17 mouse cellular contexts compared by ENCODE assay signal in the genomic region with DNA sequence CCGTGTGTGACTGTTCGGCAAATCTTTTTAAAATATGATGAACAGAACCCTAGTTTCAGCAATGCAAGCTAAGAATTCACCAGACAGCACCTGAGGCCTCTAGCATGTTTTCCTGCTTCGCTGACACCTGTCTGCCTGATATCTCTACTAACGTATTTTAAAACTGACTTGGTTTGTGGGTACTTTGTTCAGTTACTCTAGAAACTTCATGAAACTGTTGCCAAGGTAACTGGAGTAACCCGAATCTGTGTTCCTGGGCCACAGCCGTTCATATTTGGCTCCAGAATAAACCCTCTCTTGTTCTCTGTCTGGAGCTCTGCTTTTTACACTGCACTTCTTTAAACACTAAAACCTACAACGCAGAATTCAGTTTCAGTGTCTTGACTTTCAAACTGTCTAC.
A peak's percentile ranks its signal among the peaks of the same experiment; 100 is the strongest.
DNase-seq lines count a peak whose midpoint lies in the region; ATAC-seq and TF ChIP-seq lines count a peak whose summit lies in the region.
"Had no signal": no experiment of that assay in that cellular context is flagged by ENCODE, and none has a peak within 500 bp of the region (broad histone marks: within the 10 kb centered on the region; RNA-seq: fewer than 3 reads in every experiment).

No protein-coding gene starts in this region.

- no peak for ATAC-seq in forebrain, embryonic 13.5 days
- ATAC-seq in forebrain, embryonic 11.5 days (replicated peaks; ENCODE audit: low FRiP score): no peak
- ATAC-seq in neural tube, embryonic 15.5 days (ENCODE audit: low FRiP score): no peak
- no peak for ATAC-seq in limb, embryonic 14.5 days (ENCODE audit: low FRiP score, low read depth)
- ATAC-seq in midbrain, embryonic 15.5 days (replicated peaks): no peak
- ATAC-seq: activated CD4-positive, CD25-positive, alpha-beta regulatory T cell, adult 4 months had no signal

- no peak for DNase-seq in forebrain, embryonic 11.5 days (ENCODE audit: low spot score)
- DNase-seq in neural tube, embryonic 10.5 days (ENCODE audit: extremely low spot score, low spot score): no peak
- no peak for DNase-seq in limb, embryonic 14.5 days (ENCODE audit: low spot score)
- DNase-seq in thymus, postnatal 4 days: peak; percentile 36
- no peak for DNase-seq in layer of hippocampus, postnatal 25 days (ENCODE audit: extremely low spot score in 1 of 2, low spot score in 1 of 2)
- DNase-seq: adrenal gland, postnatal 25 days; cerebellum, adult 8-10 months; gastrocnemius, adult 2 months; heart, adult 2 months; lung, postnatal 10 days had no signal

- peaks cover 21% of the 10 kb centered on the region for H3K36me3 ChIP-seq in forebrain, embryonic 13.5 days (ENCODE audit: poor library complexity, severe bottlenecking)
- H3K36me3 ChIP-seq in forebrain, embryonic 11.5 days (ENCODE audit: control insufficient read depth, insufficient read depth, low read length): no peaks in the 10 kb centered on the region; the same call in 1 of the 2 replicates
- peaks cover 7% of the 10 kb centered on the region; the same call in 1 of the 2 replicates for H3K36me3 ChIP-seq in neural tube, embryonic 15.5 days
- no peaks in the 10 kb centered on the region for H3K36me3 ChIP-seq in limb, embryonic 14.5 days (ENCODE audit: control insufficient read depth, insufficient read depth, low read length)
- no peaks in the 10 kb centered on the region for H3K36me3 ChIP-seq in midbrain, embryonic 15.5 days (replicated peaks)
- H3K36me3 ChIP-seq: embryonic facial prominence, embryonic 15.5 days; liver, embryonic 15.5 days had no signal

- H3K9ac ChIP-seq in forebrain, embryonic 13.5 days: no peak overlapping the region
- H3K9ac ChIP-seq in forebrain, embryonic 11.5 days (ENCODE audit: low read length): no peak overlapping the region
- H3K9ac ChIP-seq in neural tube, embryonic 15.5 days (replicated peaks): no peak overlapping the region
- H3K9ac ChIP-seq in limb, embryonic 14.5 days (ENCODE audit: low read depth, low read length, severe bottlenecking): 0 out of 2 replicates have a peak overlapping the region, but pooled peaks have one; percentile 25
- no peak overlapping the region for H3K9ac ChIP-seq in midbrain, embryonic 15.5 days
- H3K9ac ChIP-seq: embryonic facial prominence, embryonic 15.5 days; liver, embryonic 15.5 days; neural tube, embryonic 12.5 days had no signal

- no peaks in the 10 kb centered on the region for H3K9me3 ChIP-seq in forebrain, embryonic 13.5 days (replicated peaks)
- no peaks in the 10 kb centered on the region for H3K9me3 ChIP-seq in forebrain, embryonic 11.5 days (ENCODE audit: control insufficient read depth, low read length)
- no peaks in the 10 kb centered on the region for H3K9me3 ChIP-seq in neural tube, embryonic 15.5 days (replicated peaks)
- H3K9me3 ChIP-seq in limb, embryonic 14.5 days (ENCODE audit: control insufficient read depth, low read length): no peaks in the 10 kb centered on the region
- no peaks in the 10 kb centered on the region for H3K9me3 ChIP-seq in midbrain, embryonic 15.5 days
- H3K9me3 ChIP-seq: embryonic facial prominence, embryonic 15.5 days; liver, embryonic 15.5 days; neural tube, embryonic 12.5 days had no signal

- H3K4me3 ChIP-seq in forebrain, embryonic 13.5 days: no peak overlapping the region
- H3K4me3 ChIP-seq in forebrain, embryonic 11.5 days (ENCODE audit: low read depth, low read length): no peak overlapping the region
- H3K4me3 ChIP-seq in neural tube, embryonic 15.5 days (replicated peaks): no peak overlapping the region
- no peak overlapping the region for H3K4me3 ChIP-seq in limb, embryonic 14.5 days (replicated peaks; ENCODE audit: low read length)
- H3K4me3 ChIP-seq in midbrain, embryonic 15.5 days: no peak overlapping the region
- H3K4me3 ChIP-seq: embryonic facial prominence, embryonic 15.5 days; gastrocnemius, adult 2 months; heart, adult 2 months; liver, embryonic 15.5 days; neural tube, embryonic 12.5 days had no signal

- 50% methylated on average over 7 of the region's 7 CpGs for WGBS in forebrain, embryonic 13.5 days
- WGBS in forebrain, embryonic 11.5 days: 66% methylated on average over 7 of the region's 7 CpGs
- WGBS in neural tube, embryonic 15.5 days: 64% methylated on average over 7 of the region's 7 CpGs
- 60% methylated on average over 7 of the region's 7 CpGs for WGBS in limb, embryonic 14.5 days
- 65% methylated on average over 7 of the region's 7 CpGs for WGBS in midbrain, embryonic 15.5 days

- peak overlapping the region; percentile 33; the same call in 1 of the 2 replicates for H3K27ac ChIP-seq in forebrain, embryonic 13.5 days
- no peak overlapping the region for H3K27ac ChIP-seq in forebrain, embryonic 11.5 days (ENCODE audit: low read depth, low read length)
- H3K27ac ChIP-seq in neural tube, embryonic 15.5 days (replicated peaks): peak overlapping the region; percentile 20
- 0 out of 2 replicates have a peak overlapping the region, but pooled peaks have one; percentile 48 for H3K27ac ChIP-seq in limb, embryonic 14.5 days (replicated peaks; ENCODE audit: low read depth, low read length)
- no peak overlapping the region for H3K27ac ChIP-seq in midbrain, embryonic 15.5 days
- H3K27ac ChIP-seq: embryonic facial prominence, embryonic 15.5 days; gastrocnemius, adult 2 months; heart, adult 2 months; liver, embryonic 15.5 days; neural tube, embryonic 12.5 days had no signal

- no peak for TF ChIP-seq POLR2A in limb, embryonic 14.5 days (IDR thresholded peaks at IDR 0.05; ENCODE audit: borderline replicate concordance, extremely low read depth, insufficient read depth, insufficient read length)

- peaks cover 63% of the 10 kb centered on the region for H3K4me1 ChIP-seq in forebrain, embryonic 13.5 days
- peaks cover 7% of the 10 kb centered on the region; the same call in 1 of the 2 replicates for H3K4me1 ChIP-seq in forebrain, embryonic 11.5 days (replicated peaks; ENCODE audit: control insufficient read depth, insufficient read depth, low read length)
- peaks cover 32% of the 10 kb centered on the region for H3K4me1 ChIP-seq in neural tube, embryonic 15.5 days
- peaks cover 5% of the 10 kb centered on the region; the same call in 1 of the 2 replicates for H3K4me1 ChIP-seq in limb, embryonic 14.5 days (ENCODE audit: control insufficient read depth, insufficient read depth, low read length)
- peaks cover 47% of the 10 kb centered on the region for H3K4me1 ChIP-seq in midbrain, embryonic 15.5 days
- H3K4me1 ChIP-seq: embryonic facial prominence, embryonic 15.5 days; liver, embryonic 15.5 days had no signal

- 0 out of 2 replicates have a peak, but pooled peaks cover 5% of the 10 kb centered on the region for H3K27me3 ChIP-seq in forebrain, embryonic 13.5 days
- H3K27me3 ChIP-seq in forebrain, embryonic 11.5 days (ENCODE audit: control insufficient read depth, insufficient read depth, low read length): no peaks in the 10 kb centered on the region
- H3K27me3 ChIP-seq in neural tube, embryonic 15.5 days (replicated peaks): no peaks in the 10 kb centered on the region
- H3K27me3 ChIP-seq in limb, embryonic 14.5 days (ENCODE audit: control insufficient read depth, insufficient read depth, low read length): no peaks in the 10 kb centered on the region
- H3K27me3 ChIP-seq in midbrain, embryonic 15.5 days (replicated peaks): no peaks in the 10 kb centered on the region
- H3K27me3 ChIP-seq: embryonic facial prominence, embryonic 15.5 days; liver, embryonic 15.5 days; neural tube, embryonic 12.5 days had no signal

- no peak overlapping the region for H3K4me2 ChIP-seq in forebrain, embryonic 13.5 days
- H3K4me2 ChIP-seq in forebrain, embryonic 11.5 days (ENCODE audit: low read depth, low read length, severe bottlenecking): no peak overlapping the region
- H3K4me2 ChIP-seq in neural tube, embryonic 15.5 days: no peak overlapping the region
- no peak overlapping the region for H3K4me2 ChIP-seq in limb, embryonic 14.5 days (replicated peaks; ENCODE audit: low read depth, low read length, severe bottlenecking)
- no peak overlapping the region for H3K4me2 ChIP-seq in midbrain, embryonic 15.5 days
- H3K4me2 ChIP-seq: embryonic facial prominence, embryonic 15.5 days; liver, embryonic 15.5 days; neural tube, embryonic 12.5 days had no signal

Comparison
In these comparisons a context has a peak if more than half of its experiments do, and no peak if none do; other contexts are left out.
1. H3K27ac ChIP-seq: peak in forebrain, embryonic 13.5 days (single experiment), neural tube, embryonic 15.5 days (single experiment) and limb, embryonic 14.5 days (single experiment); none in forebrain, embryonic 11.5 days (single experiment) and midbrain, embryonic 15.5 days (single experiment).